Mouse (Mus musculus) frontal cortex, adult 2 months (tissue): ENCODE measurements around the gene Ctps2. TPM values are rescaled to one million over a fixed set of nuclear protein-coding genes. Genes with fewer than 3 reads are reported as not detected.

ENCODE experiments used
- DNase-seq, 2 experiments: peaks; one replicate each; pipeline ENCODE4 v3.0.0; 2022; ENCODE audit warnings: low spot score in 1 of 2; ENCODE audit errors: extremely low spot score in 1 of 2
- polyA plus RNA-seq: library from polyadenylated mRNA; depleted of rRNA; stranded (reverse); fragments of >200 nt; gene quantifications from 2 replicates; pipeline ENCODE4 v1.2.3, GENCODE M21; 2012; rRNA removed

The Ctps2 gene
- polyA plus RNA-seq, 1 experiment, result 86.7 TPM

- no peak for DNase-seq
Observed at GRCm38 (mm10) chrX:162967456-162967855, 66.4 kb downstream of the Ctps2 start.

GRCm38 (mm10) chrX:162976194-162976593, 75.2 kb downstream of the Ctps2 start:
- DNase-seq, result no peak

- no peak for DNase-seq
Observed at GRCm38 (mm10) chrX:162986876-162987495, 85.9 kb downstream of the Ctps2 start.

- DNase-seq, result no peak
Observed at GRCm38 (mm10) chrX:162991396-162991795, 90.4 kb downstream of the Ctps2 start.

- no peak for DNase-seq
Observed at GRCm38 (mm10) chrX:162992121-162992520, 91.1 kb downstream of the Ctps2 start.

GRCm38 (mm10) chrX:163027864-163028263, 126.8 kb downstream of the Ctps2 start:
- DNase-seq, result no peak

- DNase-seq, result no peak
Observed at GRCm38 (mm10) chrX:163038767-163039166, 137.7 kb downstream of the Ctps2 start.

GRCm38 (mm10) chrX:163042771-163043170, 141.7 kb downstream of the Ctps2 start:
- no peak for DNase-seq

- no peak for DNase-seq
Observed at GRCm38 (mm10) chrX:163063936-163064335, 162.9 kb downstream of the Ctps2 start.

Other genes with a start within 250 kb of the Ctps2 start
- gene Rbbp7, start 140.8 kb upstream of the Ctps2 start, polyA plus RNA-seq, result 126 and 129 TPM in 2 replicates
- 16.9 and 17.3 TPM in 2 replicates for gene Txlng, start 71.8 kb upstream of the Ctps2 start, polyA plus RNA-seq
- gene Syap1, start 12.8 kb upstream of the Ctps2 start, polyA plus RNA-seq, result 23.7 and 31.6 TPM in 2 replicates
- gene S100g, start 63.4 kb downstream of the Ctps2 start, polyA plus RNA-seq, result 0.60 and 1.6 TPM in 2 replicates